7 mouse cellular contexts compared by ENCODE assay signal in genomic region chr3:72323877-72324276, GRCm38 (mm10).
"Had no signal": no experiment of that assay in that cellular context is flagged by ENCODE, and none has a peak within 500 bp of the region (broad histone marks: within the 10 kb centered on the region; RNA-seq: fewer than 3 reads in every experiment).

No protein-coding gene starts in this region.

- DNase-seq: kidney, adult 2 months; kidney, postnatal 14 days; liver; liver, embryonic 13.5 days; liver, postnatal 0 days; right cerebral cortex, postnatal 14 days; thymus, postnatal 4 days had no signal

- ATAC-seq: liver, postnatal 0 days had no signal
